ENCODE assay signal across 8 mouse cellular contexts in genomic region chr16:92609006-92609716, GRCm38 (mm10).
A peak's percentile ranks its signal among the peaks of the same experiment; 100 is the strongest.
DNase-seq lines count a peak whose midpoint lies in the region; ATAC-seq and TF ChIP-seq lines count a peak whose summit lies in the region.
"Had no signal": no experiment of that assay in that cellular context is flagged by ENCODE, and none has a peak within 500 bp of the region (broad histone marks: within the 10 kb centered on the region; RNA-seq: fewer than 3 reads in every experiment).

No protein-coding gene starts in this region.

- POLR2A ChIA-PET in Patski (lab: Charles Lee), result interaction anchor here (0.6 to 3.5 kb wide), 6 partner anchors 11 to 521 kb away, joined by 3 to 24 read pairs (median 4); no protein-coding TSS in a partner anchor

- CTCF ChIA-PET in Patski (lab: Charles Lee), result interaction anchor here (0.8 to 1.4 kb wide), 3 partner anchors 26 to 89 kb away, joined by 3 read pairs; no protein-coding TSS in a partner anchor

- peak; percentile 86 for ATAC-seq in Patski
- ATAC-seq: activated CD4-positive, CD25-positive, alpha-beta regulatory T cell, adult 4 months had no signal

- H3K27me3 ChIP-seq in Patski, result no peaks in the 10 kb centered on the region

- in situ Hi-C loops in Patski (cut with MboI; ENCODE audit: low pct_unique_long_range_greater_than_20kb), result no loop called here

- no peak for TF ChIP-seq CTCF in Patski (IDR thresholded peaks at IDR 0.05)

- peak; percentile 80 for DNase-seq in Patski (ENCODE audit: low read depth, low spot score)
- DNase-seq in embryo, embryonic 9.5 days (ENCODE audit: extremely low spot score), result peak; percentile 47
- DNase-seq in kidney, adult 18-20 months, result peak; percentile 36
- peak; percentile 43 for DNase-seq in mesoderm, embryonic 11.5 days (ENCODE audit: low read depth, low spot score)
- DNase-seq in natural killer cell, adult 2 months (ENCODE audit: low spot score in 2 of 2), result no peak
- DNase-seq in layer of hippocampus, postnatal 25 days (ENCODE audit: extremely low spot score in 1 of 2, low spot score in 1 of 2), result no peak
- DNase-seq in layer of hippocampus, adult 8-10 months (ENCODE audit: low spot score in 2 of 2), result no peak

Comparison
In these comparisons a context has a peak if more than half of its experiments do, and no peak if none do; other contexts are left out.
1. DNase-seq: peak in Patski (single experiment), embryo, embryonic 9.5 days (single experiment), kidney, adult 18-20 months (single experiment) and mesoderm, embryonic 11.5 days (single experiment); none in natural killer cell, adult 2 months (0 of 2), layer of hippocampus, postnatal 25 days (0 of 2) and layer of hippocampus, adult 8-10 months (0 of 2).